1 mouse cellular context compared by ENCODE assay signal in the genomic region with DNA sequence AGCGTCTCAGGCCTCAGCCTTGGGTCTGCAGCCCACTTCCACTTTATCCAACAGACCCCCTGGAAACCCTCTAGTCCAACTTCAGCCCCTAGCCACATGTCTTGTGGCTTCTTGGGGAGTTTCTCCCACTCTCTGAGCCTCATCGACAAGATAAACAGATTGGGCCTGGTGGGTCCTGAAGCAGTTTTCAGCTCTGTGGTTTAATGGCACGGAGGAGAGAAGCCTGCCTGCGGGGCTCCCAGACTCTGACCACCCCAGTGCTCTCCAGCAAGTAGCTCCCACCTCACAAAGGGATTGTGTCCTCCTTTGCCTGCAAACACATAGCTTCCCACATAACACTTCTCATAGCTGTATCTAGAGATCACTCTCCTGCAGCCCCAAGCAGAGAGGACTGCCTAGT.
TF ChIP-seq lines count a peak whose summit lies in the region.

No protein-coding gene starts in this region.

TF ChIP-seq in MEL, 35 proteins besides CTCF, POLR2A, EP300 and RAD21 (continued from another document):
- no peak for TF ChIP-seq ELF1 (IDR thresholded peaks at IDR 0.05; ENCODE audit: low read depth, low read length)
- TF ChIP-seq TAL1 (IDR thresholded peaks at IDR 0.05; ENCODE audit: low read length): peak; percentile 52
- TF ChIP-seq TBP (IDR thresholded peaks at IDR 0.05; ENCODE audit: low read depth, low read length): peak; percentile 38; the same call in 1 of the 2 replicates
- TF ChIP-seq ETS1 (IDR thresholded peaks at IDR 0.05; ENCODE audit: low read depth, low read length): peak; percentile 28; the same call in 1 of the 2 replicates
